Mouse (Mus musculus) intestine, embryonic 14.5 days (tissue): ENCODE data around the gene Sox12. TPM values are rescaled to one million over a fixed set of nuclear protein-coding genes. Genes with fewer than 3 reads are reported as not detected.

ENCODE experiments used
- ATAC-seq: fragments of 200-750 bp; cut with Nextera tagmentation; replicated peaks from 2 replicates; pipeline ENCODE4 v1.8.0; 2017; ENCODE audit warnings: low read depth, moderate number of reproducible peaks, moderate TSS enrichment, moderate library complexity; ENCODE audit not compliant: low FRiP score, low TSS enrichment
- DNase-seq: peaks from one replicate; pipeline ENCODE4 v3.0.0-alpha.2; 2018; ENCODE audit warnings: low spot score
- H3K27ac ChIP-seq: fragments of 300-500 bp; sonication (generic); 2 replicates; pipeline ENCODE4 v1.5.1; 2014; ENCODE audit warnings: low read depth, mild to moderate bottlenecking, control low read depth
- H3K27me3 ChIP-seq: fragments of 300-500 bp; sonication (generic); replicated peaks from 2 replicates; pipeline ENCODE4 v1.6.1; 2014; ENCODE audit warnings: low read length, control low read depth; ENCODE audit not compliant: control insufficient read depth, insufficient read depth
- H3K36me3 ChIP-seq: fragments of 300-500 bp; sonication (generic); 2 replicates; pipeline ENCODE4 v1.6.1; 2014; ENCODE audit warnings: low read length, control low read depth; ENCODE audit not compliant: control insufficient read depth, insufficient read depth
- H3K4me1 ChIP-seq: fragments of 300-500 bp; sonication (generic); replicated peaks from 2 replicates; pipeline ENCODE4 v1.6.1; 2014; ENCODE audit warnings: low read length, control low read depth, mixed read lengths; ENCODE audit not compliant: control insufficient read depth, insufficient read depth
- H3K4me2 ChIP-seq: fragments of 300-500 bp; sonication (generic); 2 replicates; pipeline ENCODE4 v1.6.1; 2014; ENCODE audit warnings: low read length
- H3K4me3 ChIP-seq: fragments of 300-500 bp; sonication (generic); 2 replicates; pipeline ENCODE4 v1.5.1; 2014; ENCODE audit warnings: low read depth, low read length, control low read depth, mixed read lengths
- H3K9ac ChIP-seq: fragments of 300-500 bp; sonication (generic); 2 replicates; pipeline ENCODE4 v1.6.1; 2014; ENCODE audit warnings: mild to moderate bottlenecking, low read length
- H3K9me3 ChIP-seq: fragments of 300-500 bp; sonication (generic); 2 replicates; pipeline ENCODE4 v1.6.1; 2016; ENCODE audit warnings: low read length, control low read depth; ENCODE audit not compliant: control insufficient read depth
- WGBS: fragments of 180-500 bp; shearing (Covaris S2); extraction: QIAGEN DNeasy Blood & Tissue Kit; methylation state at CpG from one replicate; pipeline ENCODE4 v1.1.7; 2014; 5-methylcytosine and 5-hydroxymethylcytosine counted together
- polyA plus RNA-seq: library from polyadenylated mRNA; unstranded; fragments of >200 nt; fragmentation: Nextera tagmentation; extraction: Ambion mirVana; gene quantifications from 2 replicates; pipeline ENCODE4 v1.2.1, GENCODE M21; 2014

Sox12 gene
- polyA plus RNA-seq, 1 experiment from 2014 or later = 13.2 TPM

DNA sequence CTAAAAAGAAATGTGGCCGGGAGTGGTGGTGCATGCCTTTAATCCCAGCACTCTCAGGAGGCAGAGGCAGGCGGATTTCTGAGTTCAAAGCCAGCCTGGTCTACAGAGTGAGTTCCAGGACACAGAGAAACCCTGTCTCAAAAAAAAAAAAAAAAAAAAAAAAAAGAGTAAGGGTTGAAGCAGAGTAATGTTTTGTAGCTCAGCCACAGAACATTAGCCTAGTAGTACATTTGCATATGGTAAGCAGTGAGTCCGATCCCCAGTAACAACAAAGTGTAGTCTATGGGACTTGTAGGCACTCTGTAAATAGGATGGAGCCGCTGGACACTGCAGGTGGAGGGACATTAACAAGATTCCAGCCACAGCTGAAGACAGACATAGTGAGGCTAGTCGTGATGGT, 53.0 kb downstream of the Sox12 start:
- H3K4me1 ChIP-seq = 0 out of 2 replicates have a peak, but pooled peaks cover 3% of the 10 kb centered on the region
- ATAC-seq (no peak), DNase-seq (no peak)
- H3K9me3 ChIP-seq = no peaks in the 10 kb centered on the region
- no peaks in the 10 kb centered on the region for H3K27me3 ChIP-seq
- no peak overlapping the region for H3K4me2 ChIP-seq
- no peak overlapping the region for H3K9ac ChIP-seq
- WGBS = 64% methylated on average over 5 of the region's 5 CpGs
- no peak overlapping the region for H3K27ac ChIP-seq
- H3K4me3 ChIP-seq = no peak overlapping the region
- H3K36me3 ChIP-seq = no peaks in the 10 kb centered on the region

DNA sequence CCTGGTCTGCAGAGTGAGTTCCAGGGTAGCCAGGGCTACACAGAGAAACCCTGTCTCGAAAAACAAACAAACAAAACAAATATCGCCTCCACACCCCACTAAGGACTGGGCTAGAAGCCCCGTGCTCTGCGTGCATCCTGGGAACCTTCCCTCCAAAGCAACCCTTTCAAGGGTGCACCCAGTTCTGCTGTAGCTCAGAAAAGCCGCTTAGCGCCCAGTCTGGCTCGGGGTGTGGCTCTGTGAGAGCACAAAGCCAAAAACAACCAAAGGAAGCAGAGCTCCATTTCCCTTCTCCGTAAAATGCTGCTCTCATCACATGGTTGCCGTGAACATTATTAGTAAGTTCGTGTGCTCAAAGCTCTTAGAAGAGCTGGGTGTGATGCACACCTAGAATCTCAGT, 53.5 kb downstream of the Sox12 start:
- no peaks in the 10 kb centered on the region for H3K9me3 ChIP-seq
- no peak for ATAC-seq
- H3K4me2 ChIP-seq = peak overlapping the region; percentile 97
- no peak overlapping the region for H3K27ac ChIP-seq
- no peaks in the 10 kb centered on the region for H3K36me3 ChIP-seq
- peak overlapping the region; percentile 56 for H3K4me3 ChIP-seq
- H3K27me3 ChIP-seq = no peaks in the 10 kb centered on the region
- H3K9ac ChIP-seq = peak overlapping the region; percentile 49; the same call in 1 of the 2 replicates
- DNase-seq = no peak
- WGBS = 12% methylated on average over 10 of the region's 10 CpGs
- 0 out of 2 replicates have a peak, but pooled peaks cover 3% of the 10 kb centered on the region for H3K4me1 ChIP-seq

Other genes starting within 250 kb of the Sox12 start
- gene Csnk2a1, start 171.2 kb downstream of the Sox12 start, polyA plus RNA-seq = 87.5 and 112 TPM in 2 replicates
- gene Tbc1d20, start 104.2 kb downstream of the Sox12 start, polyA plus RNA-seq = 31.7 and 36.4 TPM in 2 replicates
- gene Rbck1, start 65.4 kb downstream of the Sox12 start, polyA plus RNA-seq = 89.8 and 93.8 TPM in 2 replicates
- 1.8 and 2.8 TPM in 2 replicates for gene Trib3, start 54.0 kb downstream of the Sox12 start, polyA plus RNA-seq
- gene Nrsn2, start 21.4 kb downstream of the Sox12 start, polyA plus RNA-seq = 3.9 and 4.5 TPM in 2 replicates
- gene Zcchc3, start 17.0 kb upstream of the Sox12 start, polyA plus RNA-seq = 38.2 and 39.1 TPM in 2 replicates
- gene 6820408C15Rik, start 17.5 kb upstream of the Sox12 start, polyA plus RNA-seq = 0.51 and 0.86 TPM in 2 replicates
- gene Defb23, start 66.6 kb upstream of the Sox12 start, polyA plus RNA-seq = not detected in 2 replicates
- gene Defb20, start 79.0 kb upstream of the Sox12 start, polyA plus RNA-seq = not detected in 2 replicates
- gene Defb22, start 92.1 kb upstream of the Sox12 start, polyA plus RNA-seq = not detected in 2 replicates
- not detected in 2 replicates for gene Defb26, start 113.6 kb upstream of the Sox12 start, polyA plus RNA-seq
- not detected in 2 replicates for gene Defb28, start 120.2 kb upstream of the Sox12 start, polyA plus RNA-seq
- gene Defb29, start 142.0 kb upstream of the Sox12 start, polyA plus RNA-seq = not detected in 2 replicates
- not detected in 2 replicates for gene Gm17416, start 171.3 kb upstream of the Sox12 start, polyA plus RNA-seq
- not detected in 2 replicates for gene Defb21, start 174.7 kb upstream of the Sox12 start, polyA plus RNA-seq
- not detected in 2 replicates for gene Defb19, start 182.2 kb upstream of the Sox12 start, polyA plus RNA-seq
- gene Defb45, start 201.3 kb upstream of the Sox12 start, polyA plus RNA-seq = not detected in 2 replicates
- gene Defb36, start 206.3 kb upstream of the Sox12 start, polyA plus RNA-seq = not detected in 2 replicates
- gene Defb25, start 225.0 kb upstream of the Sox12 start, polyA plus RNA-seq = 1.4 and 2.3 TPM in 2 replicates
- 9.6 and 12.9 TPM in 2 replicates for gene Rem1, start 228.9 kb upstream of the Sox12 start, polyA plus RNA-seq